Mouse (Mus musculus) kidney, embryonic 16.5 days (tissue): ENCODE measurements around the gene Gm10273. TPM values are rescaled to one million over a fixed set of nuclear protein-coding genes. Genes with fewer than 3 reads are reported as not detected.

Experiments
- ATAC-seq: fragments of 200-750 bp; cut with Nextera tagmentation; 2 replicates; pipeline ENCODE4 v1.8.0; 2017; ENCODE audit warnings: moderate TSS enrichment; ENCODE audit not compliant: low FRiP score, low TSS enrichment
- H3K27ac ChIP-seq: fragments of 300-500 bp; sonication (generic); 2 replicates; pipeline ENCODE4 v1.5.1; 2014; ENCODE audit warnings: low read length
- H3K27me3 ChIP-seq: fragments of 300-500 bp; sonication (generic); 2 replicates; pipeline ENCODE4 v1.6.1; 2014; ENCODE audit warnings: low read length, control low read depth, mixed read lengths; ENCODE audit not compliant: insufficient read depth
- H3K36me3 ChIP-seq: fragments of 300-500 bp; sonication (generic); 2 replicates; pipeline ENCODE4 v1.6.1; 2014; ENCODE audit warnings: low read length, control low read depth, mixed read lengths; ENCODE audit not compliant: insufficient read depth
- H3K4me1 ChIP-seq: fragments of 300-500 bp; sonication (generic); 2 replicates; pipeline ENCODE4 v1.6.1; 2014; ENCODE audit warnings: low read length, control low read depth, mixed read lengths; ENCODE audit not compliant: insufficient read depth
- H3K4me2 ChIP-seq: fragments of 300-500 bp; sonication (generic); replicated peaks from 2 replicates; pipeline ENCODE4 v1.6.1; 2014; ENCODE audit warnings: low read depth, low read length
- H3K4me3 ChIP-seq: fragments of 300-500 bp; sonication (generic); 2 replicates; pipeline ENCODE4 v1.5.1; 2014; ENCODE audit warnings: mild to moderate bottlenecking, low read length
- H3K9ac ChIP-seq: fragments of 300-500 bp; sonication (generic); replicated peaks from 2 replicates; pipeline ENCODE4 v1.6.1; 2014; ENCODE audit warnings: low read length
- H3K9me3 ChIP-seq: fragments of 300-500 bp; sonication (generic); 2 replicates; pipeline ENCODE4 v1.6.1; 2016; ENCODE audit warnings: low read length, control low read depth
- WGBS: fragments of 180-500 bp; shearing (Covaris S2); extraction: QIAGEN DNeasy Blood & Tissue Kit; methylation state at CpG from one replicate; pipeline ENCODE4 v1.1.7; 2014; 5-methylcytosine and 5-hydroxymethylcytosine counted together
- polyA plus RNA-seq: library from polyadenylated mRNA; unstranded; fragments of >200 nt; fragmentation: Nextera tagmentation; extraction: Ambion mirVana; gene quantifications from 2 replicates; pipeline ENCODE4 v1.2.1, GENCODE M21; 2015

Gm10273 gene
- polyA plus RNA-seq, 1 experiment from 2014 or later = 8.4 TPM

- Histone ChIP-seq H3K36me3 (no peaks in the 10 kb centered on the region), H3K9me3 (peaks cover 15% of the 10 kb centered on the region), H3K9ac (no peak overlapping the region), H3K4me2 (no peak overlapping the region), H3K27ac (no peak overlapping the region), H3K4me1 (no peaks in the 10 kb centered on the region), H3K27me3 (no peaks in the 10 kb centered on the region), H3K4me3 (no peak overlapping the region)
- no peak for ATAC-seq
- 79% methylated on average over 7 of the region's 8 CpGs for WGBS
These were observed 8.5 kb upstream of the Gm10273 start for GRCm38 (mm10) chr10:59386951-59387350.

GRCm38 (mm10) chr10:59389652-59390051 is 5.8 kb upstream of the Gm10273 start:
- Histone ChIP-seq H3K27ac (no peak overlapping the region), H3K4me1 (no peaks in the 10 kb centered on the region), H3K4me3 (no peak overlapping the region), H3K9ac (no peak overlapping the region), H3K27me3 (no peaks in the 10 kb centered on the region), H3K36me3 (no peaks in the 10 kb centered on the region), H3K9me3 (peaks cover 15% of the 10 kb centered on the region), H3K4me2 (no peak overlapping the region)
- WGBS = 94% methylated on average over 3 of the region's 3 CpGs
- no peak for ATAC-seq

- no peak overlapping the region for H3K4me3 ChIP-seq
- no peaks in the 10 kb centered on the region for H3K36me3 ChIP-seq
- no peak for ATAC-seq
- H3K4me1 ChIP-seq = no peaks in the 10 kb centered on the region
- H3K9ac ChIP-seq = no peak overlapping the region
- H3K4me2 ChIP-seq = no peak overlapping the region
- 46% methylated on average over 4 of the region's 4 CpGs for WGBS
- H3K9me3 ChIP-seq = peaks cover 15% of the 10 kb centered on the region
- H3K27me3 ChIP-seq = no peaks in the 10 kb centered on the region
- H3K27ac ChIP-seq = no peak overlapping the region
These were observed 3.5 kb upstream of the Gm10273 start for GRCm38 (mm10) chr10:59391907-59392306.

- Histone ChIP-seq H3K36me3 (no peaks in the 10 kb centered on the region), H3K9ac (0 out of 2 replicates have a peak within 1 kb of the TSS, but pooled peaks have one; percentile 31), H3K4me3 (no peak within 1 kb of the TSS), H3K4me1 (peaks cover 9% of the 10 kb centered on the region; the same call in 1 of the 2 replicates), H3K9me3 (no peaks in the 10 kb centered on the region), H3K27me3 (no peaks in the 10 kb centered on the region), H3K27ac (no peak within 1 kb of the TSS), H3K4me2 (no peak within 1 kb of the TSS)
- WGBS = 61% methylated on average over 21 of the region's 21 CpGs
- no peak for ATAC-seq
These were observed 7.7 kb downstream of the Gm10273 start, which contains the start of gene Pla2g12b for GRCm38 (mm10) chr10:59402899-59403792. Gene Pla2g12b, plus strand, starts transcription at chr10:59403660.

- H3K4me3 ChIP-seq = no peak overlapping the region
- 83% methylated on average over 10 of the region's 10 CpGs for WGBS
- H3K4me1 ChIP-seq = peaks cover 9% of the 10 kb centered on the region; the same call in 1 of the 2 replicates
- H3K4me2 ChIP-seq = no peak overlapping the region
- no peaks in the 10 kb centered on the region for H3K27me3 ChIP-seq
- H3K36me3 ChIP-seq = no peaks in the 10 kb centered on the region
- 0 out of 2 replicates have a peak overlapping the region, but pooled peaks have one; percentile 31 for H3K9ac ChIP-seq
- ATAC-seq = no peak
- H3K9me3 ChIP-seq = no peaks in the 10 kb centered on the region
- no peak overlapping the region for H3K27ac ChIP-seq
These were observed 8.3 kb downstream of the Gm10273 start for GRCm38 (mm10) chr10:59403793-59404149.

GRCm38 (mm10) chr10:59408499-59408898 is 13.1 kb downstream of the Gm10273 start:
- no peaks in the 10 kb centered on the region for H3K36me3 ChIP-seq
- H3K9ac ChIP-seq = no peak overlapping the region
- H3K27me3 ChIP-seq = no peaks in the 10 kb centered on the region
- 15% methylated on average over 6 of the region's 6 CpGs for WGBS
- peak overlapping the region; percentile 19; the same call in 1 of the 2 replicates for H3K4me2 ChIP-seq
- no peak overlapping the region for H3K4me3 ChIP-seq
- ATAC-seq = peak; percentile 62; the same call in 1 of the 2 replicates
- H3K27ac ChIP-seq = no peak overlapping the region
- H3K4me1 ChIP-seq = peaks cover 13% of the 10 kb centered on the region; the same call in 1 of the 2 replicates
- no peaks in the 10 kb centered on the region for H3K9me3 ChIP-seq

GRCm38 (mm10) chr10:59410264-59410663 is 14.8 kb downstream of the Gm10273 start:
- H3K27ac ChIP-seq = no peak overlapping the region
- peaks cover 3% of the 10 kb centered on the region; the same call in 1 of the 2 replicates for H3K9me3 ChIP-seq
- 54% methylated on average over 12 of the region's 12 CpGs for WGBS
- peaks cover 13% of the 10 kb centered on the region; the same call in 1 of the 2 replicates for H3K4me1 ChIP-seq
- no peaks in the 10 kb centered on the region for H3K36me3 ChIP-seq
- H3K4me3 ChIP-seq = no peak overlapping the region
- no peak overlapping the region for H3K4me2 ChIP-seq
- H3K9ac ChIP-seq = no peak overlapping the region
- no peak for ATAC-seq
- H3K27me3 ChIP-seq = no peaks in the 10 kb centered on the region

GRCm38 (mm10) chr10:59413711-59414110 is 18.3 kb downstream of the Gm10273 start:
- Histone ChIP-seq H3K9ac (no peak overlapping the region), H3K27me3 (no peaks in the 10 kb centered on the region), H3K4me2 (no peak overlapping the region), H3K4me3 (no peak overlapping the region), H3K4me1 (0 out of 2 replicates have a peak, but pooled peaks cover 4% of the 10 kb centered on the region), H3K36me3 (no peaks in the 10 kb centered on the region), H3K9me3 (peaks cover 3% of the 10 kb centered on the region; the same call in 1 of the 2 replicates), H3K27ac (no peak overlapping the region)
- WGBS = 92% methylated on average over 4 of the region's 4 CpGs
- ATAC-seq = no peak

- Histone ChIP-seq H3K36me3 (no peaks in the 10 kb centered on the region), H3K4me3 (no peak overlapping the region), H3K4me1 (no peaks in the 10 kb centered on the region), H3K27ac (no peak overlapping the region), H3K9ac (no peak overlapping the region), H3K4me2 (no peak overlapping the region), H3K27me3 (no peaks in the 10 kb centered on the region), H3K9me3 (peaks cover 3% of the 10 kb centered on the region; the same call in 1 of the 2 replicates)
- 87% methylated on average over 3 of the region's 3 CpGs for WGBS
- ATAC-seq = no peak
These were observed 21.2 kb downstream of the Gm10273 start for GRCm38 (mm10) chr10:59416623-59417022.

GRCm38 (mm10) chr10:59419516-59419915 is 24.1 kb downstream of the Gm10273 start:
- 94% methylated on average over 4 of the region's 4 CpGs for WGBS
- H3K9me3 ChIP-seq = no peaks in the 10 kb centered on the region
- no peak overlapping the region for H3K27ac ChIP-seq
- no peak overlapping the region for H3K4me2 ChIP-seq
- no peaks in the 10 kb centered on the region for H3K36me3 ChIP-seq
- no peaks in the 10 kb centered on the region for H3K27me3 ChIP-seq
- peaks cover 7% of the 10 kb centered on the region for H3K4me1 ChIP-seq
- no peak overlapping the region for H3K4me3 ChIP-seq
- H3K9ac ChIP-seq = no peak overlapping the region
- no peak for ATAC-seq
